Mouse (Mus musculus) G1E (cell line): Measurements from ENCODE around the gene Prn. TPM values are rescaled to one million over a fixed set of nuclear protein-coding genes. Genes with fewer than 3 reads are reported as not detected.

Experiments used
- ATAC-seq: 2 replicates; pipeline ENCODE4 v1.8.0; 2016; ENCODE audit warnings: mild to moderate bottlenecking; ENCODE audit not compliant: insufficient number of reproducible peaks, poor library complexity, low FRiP score, severe bottlenecking; ENCODE audit errors: extremely low read depth
- DNase-seq: peaks from one replicate; pipeline ENCODE4 v3.0.0; 2012; ENCODE audit warnings: low spot score
- H3K27me3 ChIP-seq: 2 replicates; pipeline ENCODE4 v1.6.1; 2012; ENCODE audit warnings: mild to moderate bottlenecking, low read length, inconsistent platforms; ENCODE audit not compliant: insufficient read depth
- H3K36me3 ChIP-seq: replicated peaks from 2 replicates; pipeline ENCODE3; 2012; ENCODE audit warnings: mild to moderate bottlenecking, inconsistent platforms
- H3K4me1 ChIP-seq: 2 replicates; pipeline ENCODE4 v1.6.1; 2012; ENCODE audit warnings: low read depth, low read length, inconsistent platforms, mixed read lengths; ENCODE audit not compliant: insufficient read depth
- H3K4me3 ChIP-seq: 2 replicates; pipeline ENCODE4 v1.5.1; 2012; ENCODE audit warnings: low read depth, mild to moderate bottlenecking, inconsistent platforms, low read length, moderate library complexity, mixed read lengths
- H3K9me3 ChIP-seq: replicated peaks from 2 replicates; pipeline ENCODE4 v1.6.1; 2012; ENCODE audit warnings: inconsistent platforms
- CTCF ChIP-seq: IDR thresholded peaks from 2 replicates; pipeline ENCODE4 v1.5.1; 2012; ENCODE audit warnings: low read depth, low read length, inconsistent platforms, mixed read lengths
- GATA1 ChIP-seq: IDR thresholded peaks from 2 replicates; pipeline ENCODE4 v1.6.1; 2012; ENCODE audit warnings: borderline replicate concordance, low read length, inconsistent platforms, mixed read lengths
- GATA2 ChIP-seq: IDR thresholded peaks from 2 replicates; pipeline ENCODE4 v1.6.1; 2012; ENCODE audit warnings: low read depth, low read length, inconsistent platforms, borderline replicate concordance
- POLR2AphosphoS5 ChIP-seq: IDR thresholded peaks from 2 replicates; pipeline ENCODE4 v1.6.1; 2012; ENCODE audit warnings: low read depth, low read length, inconsistent platforms; ENCODE audit not compliant: insufficient replicate concordance
- TAL1 ChIP-seq: conservative IDR thresholded peaks from 2 replicates; pipeline ENCODE4 v1.6.1; 2012; ENCODE audit warnings: low read depth, low read length, inconsistent platforms, mixed read lengths
- polyA plus RNA-seq: library from polyadenylated mRNA; stranded (reverse); fragments of >175 nt; gene quantifications from 2 replicates; pipeline ENCODE4 v1.2.3, GENCODE M21; 2012
- total RNA-seq, 2 experiments: library from RNA; stranded (forward) in 1 of 2; stranded (reverse) in 1 of 2; fragments of 200-1000 nt in 1 of 2; fragments of >200 nt in 1 of 2; fragmentation: Nextera tagmentation in 1 of 2; gene quantifications; 2 replicates each; pipeline ENCODE4 v1.2.3; 2014 to 2017

Gene Prn
- total and polyA plus RNA-seq, 3 experiments = not detected

DNA sequence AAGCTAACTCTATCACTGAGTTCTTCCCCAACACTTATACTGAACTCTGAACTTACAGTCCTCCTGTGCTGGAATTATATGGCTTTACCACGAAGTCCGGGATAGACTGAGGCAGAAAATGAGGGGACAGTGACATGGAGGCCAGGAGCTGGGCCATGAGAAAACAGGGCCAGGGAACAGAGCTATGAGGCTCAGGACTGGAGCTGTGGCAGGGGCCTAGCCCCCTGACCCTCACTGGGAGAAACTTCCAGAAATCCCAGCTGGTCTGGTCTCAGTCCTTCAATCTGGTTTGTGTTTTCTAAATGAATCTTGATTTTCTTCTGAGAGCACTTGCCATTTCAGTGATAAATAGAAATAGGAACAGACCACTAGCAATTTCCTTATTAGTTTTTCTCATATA, 24.5 kb downstream of the Prn start:
- ATAC-seq (no peak), DNase-seq (no peak)
- Histone ChIP-seq H3K4me1 (peaks cover 72% of the 10 kb centered on the region), H3K36me3 (peaks cover 79% of the 10 kb centered on the region), H3K9me3 (no peaks in the 10 kb centered on the region), H3K4me3 (no peak overlapping the region), H3K27me3 (no peaks in the 10 kb centered on the region)
- no peak for TF ChIP-seq CTCF
- TF ChIP-seq POLR2AphosphoS5 = no peak
- TF ChIP-seq GATA1 = no peak
- TF ChIP-seq GATA2 = no peak
- no peak for TF ChIP-seq TAL1

DNA sequence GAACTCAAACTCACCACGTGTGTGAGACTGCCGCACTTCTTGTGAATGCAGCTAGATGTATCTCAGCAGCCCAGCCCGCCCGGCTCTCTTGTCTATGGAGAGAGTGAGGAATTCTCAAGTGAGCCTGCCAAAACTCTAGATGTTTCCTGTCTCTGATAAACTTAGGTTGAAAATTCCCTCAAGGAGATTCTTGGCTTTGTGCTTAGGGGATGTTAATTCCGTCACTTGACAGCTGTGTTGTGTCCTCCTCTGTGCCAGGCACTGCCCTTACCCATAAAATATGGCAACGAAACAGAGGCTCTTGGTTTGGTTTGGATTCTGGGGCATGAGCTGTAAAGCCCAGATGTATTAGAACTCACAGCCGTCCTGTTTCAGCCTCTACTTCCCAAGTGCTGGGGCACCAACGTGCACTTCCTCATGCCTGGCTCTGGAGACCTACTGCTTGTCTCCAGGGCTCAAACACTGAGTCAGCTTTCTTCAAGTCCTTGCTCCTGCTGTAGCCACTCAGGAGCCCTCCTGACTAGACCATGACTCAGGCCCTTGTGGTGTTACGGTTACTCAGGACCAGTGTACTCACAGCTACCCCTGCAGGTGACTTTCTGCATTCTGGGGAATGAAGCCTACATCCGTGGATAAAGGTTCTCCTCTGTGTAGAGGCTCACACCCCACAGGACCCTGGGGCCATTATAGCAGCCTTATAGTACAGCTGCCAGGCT, 25.8 kb downstream of the Prn start:
- no peak for TF ChIP-seq TAL1
- no peak for TF ChIP-seq GATA1
- TF ChIP-seq CTCF = peak; percentile 36; the same call in 1 of the 2 replicates
- no peak for TF ChIP-seq GATA2
- TF ChIP-seq POLR2AphosphoS5 = no peak
- Histone ChIP-seq H3K36me3 (peaks cover 84% of the 10 kb centered on the region), H3K27me3 (no peaks in the 10 kb centered on the region), H3K4me1 (peaks cover 85% of the 10 kb centered on the region), H3K9me3 (no peaks in the 10 kb centered on the region), H3K4me3 (no peak overlapping the region)
- DNase-seq (peak; percentile 74), ATAC-seq (peak; percentile 87)

DNA sequence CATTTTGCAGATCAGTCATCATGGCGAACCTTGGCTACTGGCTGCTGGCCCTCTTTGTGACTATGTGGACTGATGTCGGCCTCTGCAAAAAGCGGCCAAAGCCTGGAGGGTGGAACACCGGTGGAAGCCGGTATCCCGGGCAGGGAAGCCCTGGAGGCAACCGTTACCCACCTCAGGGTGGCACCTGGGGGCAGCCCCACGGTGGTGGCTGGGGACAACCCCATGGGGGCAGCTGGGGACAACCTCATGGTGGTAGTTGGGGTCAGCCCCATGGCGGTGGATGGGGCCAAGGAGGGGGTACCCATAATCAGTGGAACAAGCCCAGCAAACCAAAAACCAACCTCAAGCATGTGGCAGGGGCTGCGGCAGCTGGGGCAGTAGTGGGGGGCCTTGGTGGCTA, 26.7 kb downstream of the Prn start:
- no peaks in the 10 kb centered on the region for H3K9me3 ChIP-seq
- peaks cover 83% of the 10 kb centered on the region for H3K4me1 ChIP-seq
- H3K36me3 ChIP-seq = peaks cover 78% of the 10 kb centered on the region
- H3K4me3 ChIP-seq = 0 out of 2 replicates have a peak overlapping the region, but pooled peaks have one; percentile 7
- H3K27me3 ChIP-seq = no peaks in the 10 kb centered on the region
- no peak for TF ChIP-seq CTCF
- no peak for TF ChIP-seq GATA1
- no peak for TF ChIP-seq TAL1
- no peak for DNase-seq
- ATAC-seq = no peak

DNA sequence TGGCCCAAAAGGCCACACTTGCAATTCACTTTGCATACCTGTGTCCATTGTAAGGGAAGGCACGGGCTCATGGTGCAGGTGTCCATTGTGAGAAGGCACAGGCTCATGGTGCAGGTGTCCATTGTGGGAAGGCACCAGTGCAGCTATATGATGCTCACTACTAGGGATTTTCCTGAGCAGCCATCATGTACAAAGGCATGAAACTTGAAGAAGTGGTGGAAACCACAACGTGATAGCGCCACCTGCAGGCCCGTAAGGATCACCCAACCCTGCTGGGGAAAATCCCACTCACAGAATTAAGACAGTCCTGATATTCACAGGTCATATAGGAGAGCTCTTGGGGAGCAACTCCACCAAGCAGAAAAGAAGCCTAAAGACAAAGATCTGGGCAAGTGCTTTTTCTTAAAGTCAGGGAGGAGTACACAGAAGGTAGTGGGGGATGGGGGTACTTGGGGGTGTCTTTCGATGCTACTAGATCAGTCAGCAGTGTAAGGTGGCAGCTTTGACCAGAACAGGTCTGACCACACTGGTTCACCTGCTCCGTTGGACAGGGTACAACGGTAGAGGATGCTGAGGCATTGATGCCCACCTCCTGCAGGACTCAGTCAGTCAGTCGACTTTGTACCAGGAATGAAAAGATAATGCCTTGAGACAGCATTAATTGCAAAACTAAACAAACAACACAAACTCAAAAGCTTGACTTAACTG, 29.8 kb downstream of the Prn start:
- H3K36me3 ChIP-seq = peaks cover 50% of the 10 kb centered on the region
- ATAC-seq (no peak), DNase-seq (no peak)
- TF ChIP-seq POLR2AphosphoS5 = peak; percentile 76; the same call in 1 of the 2 replicates
- TF ChIP-seq GATA1 = no peak
- peak; percentile 71 for TF ChIP-seq CTCF
- peaks cover 54% of the 10 kb centered on the region for H3K4me1 ChIP-seq
- H3K4me3 ChIP-seq = no peak overlapping the region
- no peaks in the 10 kb centered on the region for H3K9me3 ChIP-seq
- H3K27me3 ChIP-seq = no peaks in the 10 kb centered on the region

DNA sequence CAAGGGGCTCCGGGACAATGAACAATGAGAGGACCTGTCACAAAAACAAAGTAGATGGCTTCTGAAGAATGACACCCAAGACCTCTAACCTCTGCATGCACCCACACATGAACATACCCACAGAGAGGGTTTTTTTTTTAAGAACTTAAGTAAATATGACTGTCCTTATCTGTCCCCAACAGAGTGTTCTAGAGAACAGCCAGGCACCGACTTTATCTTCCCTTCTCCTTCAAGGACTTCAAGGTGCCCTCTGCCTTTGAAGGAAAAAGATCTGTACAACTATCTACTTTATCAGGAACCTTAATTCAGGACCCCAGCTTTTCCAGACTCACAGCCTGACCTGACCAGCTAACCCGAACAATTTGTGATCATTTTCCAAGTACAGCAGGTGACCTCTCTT, 30.7 kb downstream of the Prn start:
- Histone ChIP-seq H3K36me3 (peaks cover 41% of the 10 kb centered on the region), H3K4me3 (no peak overlapping the region), H3K4me1 (peaks cover 45% of the 10 kb centered on the region), H3K27me3 (no peaks in the 10 kb centered on the region), H3K9me3 (no peaks in the 10 kb centered on the region)
- ATAC-seq (peak; percentile 36; the same call in 1 of the 2 replicates), DNase-seq (no peak)
- no peak for TF ChIP-seq GATA1
- TF ChIP-seq TAL1 = 0 out of 2 replicates have a peak, but pooled peaks have one; percentile 33
- no peak for TF ChIP-seq CTCF
- TF ChIP-seq GATA2 = no peak
- TF ChIP-seq POLR2AphosphoS5 = no peak

DNA sequence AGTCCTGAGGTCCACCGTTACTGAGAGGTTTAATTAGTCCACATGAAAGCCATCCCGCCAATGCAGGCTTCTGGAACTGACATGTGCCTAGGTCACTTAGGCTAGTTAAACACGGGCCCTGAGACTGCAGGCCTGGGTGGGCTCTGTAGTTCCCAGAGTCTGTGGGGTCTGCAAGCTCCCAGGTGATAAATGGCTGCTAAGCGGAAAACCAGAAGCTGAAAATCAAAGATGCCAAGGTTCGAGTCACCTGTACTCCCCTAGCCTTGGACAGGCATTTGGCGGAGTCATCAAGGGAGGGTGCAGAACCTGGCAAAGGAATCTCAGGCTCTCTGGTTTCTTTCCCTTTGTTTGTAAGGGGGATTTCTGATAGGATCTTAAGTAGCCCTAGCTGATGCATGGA, 31.7 kb downstream of the Prn start:
- Histone ChIP-seq H3K4me1 (peaks cover 36% of the 10 kb centered on the region), H3K27me3 (peaks cover 4% of the 10 kb centered on the region), H3K9me3 (no peaks in the 10 kb centered on the region), H3K36me3 (peaks cover 32% of the 10 kb centered on the region), H3K4me3 (no peak overlapping the region)
- no peak for ATAC-seq
- no peak for DNase-seq
- peak; percentile 58; the same call in 1 of the 2 replicates for TF ChIP-seq POLR2AphosphoS5
- TF ChIP-seq GATA2 = no peak
- no peak for TF ChIP-seq GATA1
- TF ChIP-seq TAL1 = no peak
- TF ChIP-seq CTCF = no peak
